Mouse (Mus musculus) spleen, adult 2 months (tissue): Measurements from ENCODE around the gene Stac3. TPM values are rescaled to one million over a fixed set of nuclear protein-coding genes. Genes with fewer than 3 reads are reported as not detected.

ENCODE experiments used
- DNase-seq, 2 experiments: peaks; one replicate each; pipeline versions ENCODE4 v3.0.0 to v3.0.0-alpha.2; 2012 to 2021; ENCODE audit warnings: low spot score in 2 of 2, low read depth in 1 of 2
- H3K27ac ChIP-seq: fragments of 200-500 bp; 2 replicates; pipeline ENCODE4 v1.5.1; 2012; ENCODE audit warnings: low read length, inconsistent platforms; ENCODE audit not compliant: insufficient read depth
- H3K27me3 ChIP-seq: fragments of 200-500 bp; 2 replicates; pipeline ENCODE4 v1.6.1; 2012; ENCODE audit warnings: mild to moderate bottlenecking, moderate library complexity, low read length, inconsistent platforms; ENCODE audit not compliant: control insufficient read depth, insufficient read depth
- H3K36me3 ChIP-seq: fragments of 200-500 bp; 2 replicates; pipeline ENCODE4 v1.6.1; 2012; ENCODE audit warnings: mild to moderate bottlenecking, low read length, inconsistent platforms; ENCODE audit not compliant: control insufficient read depth, insufficient read depth
- H3K4me1 ChIP-seq: fragments of 200-500 bp; 2 replicates; pipeline ENCODE4 v1.6.1; 2011; ENCODE audit warnings: inconsistent platforms; ENCODE audit not compliant: control insufficient read depth, insufficient read depth, insufficient read length
- H3K4me3 ChIP-seq: fragments of 200-500 bp; 2 replicates; pipeline ENCODE4 v1.5.1; 2011; ENCODE audit warnings: mild to moderate bottlenecking, inconsistent platforms; ENCODE audit not compliant: insufficient read depth, insufficient read length; ENCODE audit errors: extremely low read depth
- CTCF ChIP-seq: fragments of 200-500 bp; IDR thresholded peaks from 2 replicates; pipeline ENCODE4 v1.5.1; 2011; ENCODE audit warnings: mild to moderate bottlenecking, inconsistent platforms; ENCODE audit not compliant: insufficient read depth, insufficient read length, insufficient replicate concordance; ENCODE audit errors: extremely low read depth
- POLR2A ChIP-seq: fragments of 200-500 bp; IDR thresholded peaks from 2 replicates; pipeline ENCODE4 v1.6.1; 2011; ENCODE audit warnings: low read depth, low read length, inconsistent platforms
- WGBS: fragments of 180-500 bp; shearing (Covaris S2); methylation state at CpG from one replicate; pipeline ENCODE4 v1.1.7; 2018; 5-methylcytosine and 5-hydroxymethylcytosine counted together
- polyA plus RNA-seq: library from polyadenylated mRNA; depleted of rRNA; stranded (reverse); fragments of >200 nt; gene quantifications from 2 replicates; pipeline ENCODE4 v1.2.3, GENCODE M21; 2012

The Stac3 gene
- polyA plus RNA-seq, 1 experiment: 2.2 TPM

DNA sequence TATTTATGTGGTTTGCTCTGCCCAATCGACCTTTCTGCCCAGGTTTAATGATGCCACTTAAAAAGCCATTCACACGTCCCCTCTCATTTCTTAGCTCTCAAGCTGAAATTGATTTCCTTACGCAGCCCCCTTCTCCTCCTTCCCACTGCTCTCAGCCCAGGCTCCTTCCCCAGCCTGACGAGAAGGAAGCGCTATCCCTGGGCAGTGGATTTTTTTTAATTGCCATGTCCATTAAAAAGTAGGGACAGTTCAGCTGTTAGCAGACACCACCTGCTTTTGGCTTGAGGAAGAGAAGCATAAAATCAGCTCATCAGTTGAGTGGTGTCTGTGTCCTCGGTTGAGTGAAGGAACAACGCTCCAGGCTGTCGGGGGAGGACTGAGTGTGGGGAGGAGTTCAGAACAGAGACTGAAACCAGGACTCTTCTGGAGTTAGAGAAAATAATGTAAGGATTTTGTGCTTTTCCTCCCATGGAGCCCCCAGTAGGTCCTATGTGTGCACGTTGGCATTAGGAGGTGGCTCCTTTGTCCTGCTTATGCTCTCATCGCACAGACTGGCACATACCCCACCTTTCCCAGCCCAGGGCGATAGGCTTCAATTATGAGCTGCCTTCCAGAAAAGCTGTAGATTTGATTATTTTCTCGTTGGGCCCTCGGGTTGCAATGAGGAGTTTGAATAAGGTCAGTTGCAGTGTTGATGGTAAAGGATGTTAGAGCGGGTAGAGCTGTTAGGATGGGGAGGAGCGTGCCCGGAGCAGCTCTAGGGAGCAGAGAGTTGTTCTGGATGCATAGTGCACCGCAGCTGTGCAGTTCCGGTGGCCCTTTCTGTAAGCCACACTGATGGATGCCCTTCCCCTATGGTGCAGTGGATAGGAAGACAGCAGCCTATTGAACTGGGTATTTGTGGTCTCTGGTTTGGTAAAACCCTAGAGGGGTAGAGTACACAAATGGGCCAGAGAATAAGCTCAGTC is 11.0 kb upstream of the Stac3 start:
- no peaks in the 10 kb centered on the region for H3K4me1 ChIP-seq
- H3K4me3 ChIP-seq: no peak overlapping the region
- TF ChIP-seq POLR2A: no peak
- no peak for TF ChIP-seq CTCF
- H3K36me3 ChIP-seq: peaks cover 37% of the 10 kb centered on the region
- 92% methylated on average over 18 of the region's 18 CpGs for WGBS
- no peak overlapping the region for H3K27ac ChIP-seq
- DNase-seq: no peak
- no peaks in the 10 kb centered on the region for H3K27me3 ChIP-seq

DNA sequence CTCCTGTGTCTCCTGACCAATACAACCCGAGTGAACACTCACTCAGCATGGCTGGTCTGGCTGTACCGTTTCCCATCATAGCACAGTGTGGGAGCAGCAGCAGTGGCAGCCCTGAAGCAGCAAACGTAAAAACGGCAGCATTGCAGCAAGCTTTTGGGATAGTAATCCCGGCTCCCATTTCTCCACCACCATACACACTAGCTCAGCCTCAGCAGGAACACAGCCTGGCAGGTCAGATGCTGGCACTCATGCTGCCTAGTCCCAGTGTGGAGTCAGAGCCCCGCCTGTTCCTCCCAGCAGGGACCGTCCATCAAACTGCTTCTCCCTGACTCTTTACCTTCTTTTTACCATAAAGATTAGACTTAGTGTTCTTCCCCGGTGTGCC is 10.4 kb upstream of the Stac3 start:
- TF ChIP-seq POLR2A: no peak
- no peak for TF ChIP-seq CTCF
- 92% methylated on average over 8 of the region's 8 CpGs for WGBS
- H3K4me1 ChIP-seq: no peaks in the 10 kb centered on the region
- DNase-seq: no peak
- no peak overlapping the region for H3K4me3 ChIP-seq
- peaks cover 39% of the 10 kb centered on the region for H3K36me3 ChIP-seq
- no peak overlapping the region for H3K27ac ChIP-seq
- no peaks in the 10 kb centered on the region for H3K27me3 ChIP-seq

DNA sequence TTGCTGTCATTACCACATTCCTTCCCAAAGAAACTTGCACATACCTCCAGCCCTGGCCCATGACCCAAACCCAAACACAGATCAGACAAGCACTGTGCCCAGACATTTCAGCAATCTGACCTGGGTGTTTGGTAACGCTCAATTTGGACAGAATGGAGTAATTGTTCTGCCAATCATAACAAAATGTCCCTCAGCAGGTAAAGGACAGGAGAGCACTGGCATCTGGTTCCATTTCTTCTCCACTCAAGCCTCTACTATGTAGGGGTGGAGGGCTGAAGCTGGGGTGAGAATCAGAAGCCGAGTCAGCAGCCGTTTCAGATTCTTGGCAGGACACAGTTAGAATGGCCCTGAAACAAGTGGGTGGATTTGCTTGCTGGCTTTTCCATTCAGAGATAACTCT is 9.4 kb upstream of the Stac3 start:
- 91% methylated on average over 3 of the region's 3 CpGs for WGBS
- no peaks in the 10 kb centered on the region for H3K27me3 ChIP-seq
- no peak for TF ChIP-seq CTCF
- TF ChIP-seq POLR2A: no peak

DNA sequence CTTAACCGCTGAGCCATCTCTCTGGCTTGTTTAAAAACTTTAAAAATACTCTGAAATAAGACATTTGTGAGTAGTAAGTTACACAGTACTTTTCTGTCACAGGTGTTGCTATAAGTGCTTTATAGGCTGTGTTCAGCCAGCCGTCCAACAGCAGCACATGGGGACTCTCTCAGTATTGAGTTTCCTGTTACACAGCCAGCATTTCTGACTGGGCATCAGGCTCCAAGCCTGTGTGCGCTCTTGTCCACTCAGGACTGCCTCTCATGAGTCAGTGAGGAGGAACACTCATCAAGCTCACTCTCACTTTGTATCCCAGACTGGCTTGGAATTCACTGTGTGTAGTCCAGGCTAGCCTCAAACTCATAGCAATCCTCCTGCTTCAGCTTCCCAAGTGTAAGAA is 5.3 kb upstream of the Stac3 start:
- Histone ChIP-seq H3K4me1 (no peaks in the 10 kb centered on the region), H3K36me3 (peaks cover 51% of the 10 kb centered on the region)
- DNase-seq: no peak

More for the DNA sequence above, 9.4 kb upstream of the Stac3 start:
- Histone ChIP-seq H3K4me3 (no peak overlapping the region), H3K4me1 (no peaks in the 10 kb centered on the region), H3K36me3 (peaks cover 44% of the 10 kb centered on the region), H3K27ac (no peak overlapping the region)
- no peak for DNase-seq

DNA sequence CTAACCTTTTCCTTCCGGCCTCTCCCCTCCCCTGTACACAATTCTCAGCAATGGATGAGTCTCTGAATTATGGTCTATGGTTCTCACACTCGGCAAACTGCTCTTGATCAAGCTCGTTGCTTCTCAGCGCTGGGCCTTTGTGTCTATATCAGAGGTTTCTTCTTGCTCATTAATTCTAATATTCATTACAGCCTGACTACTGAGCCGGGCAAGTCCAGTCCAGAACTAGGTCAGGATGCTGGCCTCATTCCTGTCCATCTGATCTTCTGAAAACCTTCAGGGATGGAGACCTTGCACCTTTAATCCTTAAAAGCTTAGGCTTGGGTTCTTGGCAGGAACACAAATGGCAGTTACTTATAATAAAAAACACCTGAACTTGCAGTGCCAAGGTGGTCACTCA is 2.0 kb upstream of the Stac3 start:
- Histone ChIP-seq H3K4me1 (no peaks in the 10 kb centered on the region), H3K4me3 (no peak overlapping the region), H3K27me3 (no peaks in the 10 kb centered on the region), H3K27ac (no peak overlapping the region), H3K36me3 (peaks cover 35% of the 10 kb centered on the region)
- no peak for DNase-seq
- TF ChIP-seq POLR2A (no peak), CTCF (no peak)
- WGBS: 90% methylated on average over 5 of the region's 5 CpGs

More for the DNA sequence above, 5.3 kb upstream of the Stac3 start:
- no peaks in the 10 kb centered on the region for H3K27me3 ChIP-seq
- TF ChIP-seq CTCF (no peak), POLR2A (no peak)
- H3K4me3 ChIP-seq: no peak overlapping the region
- H3K27ac ChIP-seq: no peak overlapping the region
- WGBS: 92% methylated on average over 3 of the region's 3 CpGs

DNA sequence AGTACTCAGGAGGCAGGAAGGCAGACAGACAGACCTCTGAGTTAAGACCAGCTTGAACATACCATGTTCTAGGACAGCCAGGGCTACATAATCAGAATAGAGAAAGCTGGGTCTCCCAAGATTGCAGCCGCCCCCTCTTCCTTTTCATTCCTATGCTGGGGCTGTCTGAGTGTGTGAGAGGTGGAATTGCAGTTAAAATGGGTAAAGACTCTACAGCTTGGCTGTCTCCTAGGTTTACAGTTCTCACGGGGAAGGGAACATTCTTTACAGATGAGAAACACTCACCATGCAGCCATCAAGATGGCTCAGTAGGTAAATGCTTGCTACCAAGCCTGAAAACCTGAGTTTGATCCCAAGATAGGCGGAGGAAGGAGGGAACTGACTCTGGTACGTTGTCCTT is 1.4 kb upstream of the Stac3 start:
- Histone ChIP-seq H3K4me1 (no peaks in the 10 kb centered on the region), H3K4me3 (no peak overlapping the region), H3K27ac (no peak overlapping the region), H3K36me3 (peaks cover 30% of the 10 kb centered on the region), H3K27me3 (no peaks in the 10 kb centered on the region)
- 89% methylated on average over 4 of the region's 4 CpGs for WGBS
- DNase-seq: no peak
- no peak for TF ChIP-seq POLR2A
- no peak for TF ChIP-seq CTCF

DNA sequence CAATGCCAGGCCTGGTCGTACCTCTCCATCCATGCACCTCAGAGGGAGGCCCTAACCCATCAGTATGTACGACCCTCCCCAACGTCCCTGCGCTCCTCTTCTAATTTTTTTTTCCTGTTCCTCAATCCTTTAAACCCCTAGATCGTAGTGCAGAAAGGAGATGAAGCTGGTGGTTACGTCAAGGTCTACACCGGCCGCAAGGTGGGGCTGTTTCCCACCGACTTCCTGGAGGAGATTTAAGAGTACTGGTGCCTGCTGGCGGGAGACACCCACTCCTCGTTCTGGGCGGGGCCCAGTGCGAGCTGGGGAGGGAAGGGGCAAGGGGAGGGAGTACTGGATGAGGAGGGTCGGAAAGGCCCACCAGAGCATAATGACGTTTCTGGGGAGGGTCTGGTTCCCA is 6.8 kb downstream of the Stac3 start:
- H3K27me3 ChIP-seq: peaks cover 4% of the 10 kb centered on the region; the same call in 1 of the 2 replicates
- TF ChIP-seq POLR2A: no peak
- peak; percentile 60; the same call in 1 of the 2 replicates for TF ChIP-seq CTCF

More for the DNA sequence above, 6.8 kb downstream of the Stac3 start:
- no peaks in the 10 kb centered on the region for H3K36me3 ChIP-seq
- DNase-seq: peak; percentile 52 to 73
- H3K27ac ChIP-seq: no peak overlapping the region
- 3% methylated on average over 15 of the region's 15 CpGs for WGBS
- H3K4me3 ChIP-seq: peak overlapping the region; percentile 23; the same call in 1 of the 2 replicates
- peaks cover 13% of the 10 kb centered on the region; the same call in 1 of the 2 replicates for H3K4me1 ChIP-seq
